Mouse (Mus musculus) limb, embryonic 11.5 days (tissue): ENCODE measurements at regions not wholly inside any gene's neighbourhood (a gene's known extent, or its start where the extent isn't known, plus 50 kb on each side); places are given as distances from the start of the nearest gene placed in this dataset.
A peak's percentile ranks its signal among the peaks of the same experiment; 100 is the strongest.
"Not testable (repeated sequence)": the region's sequence is repeated elsewhere in the genome, so short reads cannot be mapped to it uniquely, and the experiment has no call there.

Experiments
- ATAC-seq: fragments of 200-750 bp; cut with Nextera tagmentation; 2 replicates; pipeline ENCODE4 v1.8.0; 2017; ENCODE audit warnings: low read depth; ENCODE audit not compliant: insufficient number of reproducible peaks, low FRiP score, low TSS enrichment
- DNase-seq: peaks from one replicate; pipeline ENCODE4 v3.0.0-alpha.2; 2015; ENCODE audit warnings: low spot score
- H3K27ac ChIP-seq: fragments of 300-500 bp; sonication (generic); replicated peaks from 2 replicates; pipeline ENCODE4 v1.5.1; 2014; ENCODE audit warnings: low read depth, mild to moderate bottlenecking, low read length
- H3K27me3 ChIP-seq: fragments of 300-500 bp; sonication (generic); 2 replicates; pipeline ENCODE4 v1.6.1; 2014; ENCODE audit warnings: mild to moderate bottlenecking, low read length, mixed read lengths; ENCODE audit not compliant: control insufficient read depth, insufficient read depth
- H3K36me3 ChIP-seq: fragments of 300-500 bp; sonication (generic); 2 replicates; pipeline ENCODE4 v1.6.1; 2014; ENCODE audit warnings: mild to moderate bottlenecking, low read length, moderate library complexity, mixed read lengths; ENCODE audit not compliant: control insufficient read depth, insufficient read depth
- H3K4me1 ChIP-seq: fragments of 300-500 bp; sonication (generic); 2 replicates; pipeline ENCODE4 v1.6.1; 2014; ENCODE audit warnings: low read length, mixed read lengths; ENCODE audit not compliant: control insufficient read depth, insufficient read depth
- H3K4me2 ChIP-seq: fragments of 300-500 bp; sonication (generic); 2 replicates; pipeline ENCODE4 v1.6.1; 2014; ENCODE audit warnings: low read depth, mild to moderate bottlenecking, moderate library complexity; ENCODE audit not compliant: severe bottlenecking
- H3K4me3 ChIP-seq: fragments of 300-500 bp; sonication (generic); 2 replicates; pipeline ENCODE4 v1.5.1; 2014; ENCODE audit warnings: low read depth, low read length
- H3K9ac ChIP-seq: fragments of 300-500 bp; sonication (generic); 2 replicates; pipeline ENCODE4 v1.6.1; 2014; ENCODE audit warnings: mild to moderate bottlenecking, low read length
- H3K9me3 ChIP-seq: fragments of 300-500 bp; sonication (generic); 2 replicates; pipeline ENCODE4 v1.6.1; 2016; ENCODE audit warnings: low read length; ENCODE audit not compliant: control insufficient read depth
- WGBS: fragments of 180-500 bp; shearing (Covaris S2); extraction: QIAGEN DNeasy Blood & Tissue Kit; methylation state at CpG from one replicate; pipeline ENCODE4 v1.1.7; 2014; 5-methylcytosine and 5-hydroxymethylcytosine counted together

- WGBS = 84% methylated on average over 4 of the region's 4 CpGs
- Histone ChIP-seq H3K27ac (no peak overlapping the region), H3K4me3 (no peak overlapping the region), H3K9ac (no peak overlapping the region), H3K27me3 (no peaks in the 10 kb centered on the region), H3K4me2 (no peak overlapping the region), H3K9me3 (no peaks in the 10 kb centered on the region), H3K4me1 (no peaks in the 10 kb centered on the region), H3K36me3 (no peaks in the 10 kb centered on the region)
- no peak for DNase-seq
- no peak for ATAC-seq
Observed at GRCm38 (mm10) chr13:70081108-70081507, 278.9 kb downstream of the Med10 start.

- 59% methylated on average over 4 of the region's 4 CpGs for WGBS
Observed at GRCm38 (mm10) chr13:70092886-70093285, 290.7 kb downstream of the Med10 start.

GRCm38 (mm10) chr13:70093970-70094369, 291.8 kb downstream of the Med10 start:
- WGBS = 43% methylated on average over 2 of the region's 2 CpGs
- H3K4me3 ChIP-seq = no peak overlapping the region
- no peak overlapping the region for H3K27ac ChIP-seq
- DNase-seq (no peak), ATAC-seq (no peak)
- no peaks in the 10 kb centered on the region for H3K27me3 ChIP-seq
- H3K36me3 ChIP-seq = no peaks in the 10 kb centered on the region
- no peak overlapping the region for H3K9ac ChIP-seq
- no peaks in the 10 kb centered on the region for H3K9me3 ChIP-seq
- H3K4me1 ChIP-seq = no peaks in the 10 kb centered on the region
- H3K4me2 ChIP-seq = no peak overlapping the region

More at GRCm38 (mm10) chr13:70092886-70093285, 290.7 kb downstream of the Med10 start:
- H3K4me2 ChIP-seq = no peak overlapping the region
- H3K27me3 ChIP-seq = no peaks in the 10 kb centered on the region
- DNase-seq = no peak
- no peaks in the 10 kb centered on the region for H3K4me1 ChIP-seq
- H3K27ac ChIP-seq = no peak overlapping the region
- H3K9ac ChIP-seq = no peak overlapping the region
- H3K36me3 ChIP-seq = no peaks in the 10 kb centered on the region
- H3K9me3 ChIP-seq = no peaks in the 10 kb centered on the region
- no peak overlapping the region for H3K4me3 ChIP-seq
- no peak for ATAC-seq

GRCm38 (mm10) chr13:70096430-70097301, 294.5 kb downstream of the Med10 start:
- no peaks in the 10 kb centered on the region for H3K27me3 ChIP-seq
- no peak for ATAC-seq

GRCm38 (mm10) chr13:70100091-70100490, 297.9 kb downstream of the Med10 start:
- not testable (repeated sequence) for DNase-seq, H3K4me2 ChIP-seq, H3K4me1 ChIP-seq, H3K9ac ChIP-seq, H3K36me3 ChIP-seq, H3K4me3 ChIP-seq, H3K27ac ChIP-seq, ATAC-seq, H3K9me3 ChIP-seq, H3K27me3 ChIP-seq
- WGBS = 59% methylated on average over 1 of the region's 1 CpGs

More at GRCm38 (mm10) chr13:70096430-70097301, 294.5 kb downstream of the Med10 start:
- peak; percentile 27 for DNase-seq
- Histone ChIP-seq H3K36me3 (no peaks in the 10 kb centered on the region), H3K4me2 (no peak overlapping the region), H3K27ac (no peak overlapping the region), H3K4me3 (no peak overlapping the region), H3K4me1 (no peaks in the 10 kb centered on the region), H3K9ac (no peak overlapping the region), H3K9me3 (no peaks in the 10 kb centered on the region)
- 59% methylated on average over 7 of the region's 7 CpGs for WGBS

GRCm38 (mm10) chr13:70103021-70103420, 300.8 kb downstream of the Med10 start:
- Histone ChIP-seq H3K27me3 (no peaks in the 10 kb centered on the region), H3K9ac (no peak overlapping the region), H3K4me2 (no peak overlapping the region), H3K27ac (no peak overlapping the region), H3K4me1 (no peaks in the 10 kb centered on the region), H3K4me3 (no peak overlapping the region), H3K9me3 (no peaks in the 10 kb centered on the region), H3K36me3 (no peaks in the 10 kb centered on the region)
- ATAC-seq (no peak), DNase-seq (no peak)
- WGBS = 87% methylated on average over 7 of the region's 7 CpGs

GRCm38 (mm10) chr13:70103491-70103890, 301.3 kb downstream of the Med10 start:
- H3K27ac ChIP-seq, H3K36me3 ChIP-seq, DNase-seq, H3K4me1 ChIP-seq, ATAC-seq, H3K9me3 ChIP-seq, H3K4me2 ChIP-seq, H3K4me3 ChIP-seq, H3K9ac ChIP-seq, H3K27me3 ChIP-seq: not testable (repeated sequence)
- WGBS = 93% methylated on average over 10 of the region's 10 CpGs

- no peak overlapping the region for H3K4me3 ChIP-seq
- H3K4me2 ChIP-seq = no peak overlapping the region
- H3K27ac ChIP-seq = no peak overlapping the region
- no peak for ATAC-seq
- no peak overlapping the region for H3K9ac ChIP-seq
- H3K9me3 ChIP-seq = no peaks in the 10 kb centered on the region
- no peaks in the 10 kb centered on the region for H3K4me1 ChIP-seq
- 87% methylated on average over 4 of the region's 4 CpGs for WGBS
- DNase-seq = no peak
- H3K36me3 ChIP-seq = no peaks in the 10 kb centered on the region
- no peaks in the 10 kb centered on the region for H3K27me3 ChIP-seq
Observed at GRCm38 (mm10) chr13:70103903-70104302, 301.7 kb downstream of the Med10 start.
